Mouse (Mus musculus): ENCODE measurements around the gene 4933411K16Rik. TPM values are rescaled to one million over a fixed set of nuclear protein-coding genes. Genes with fewer than 3 reads are reported as not detected.

The 4933411K16Rik gene
- polyA plus RNA-seq, 1 experiment from 2014 or later: not detected

GRCm38 (mm10) chr19:42089103-42089747 lies 37.2 kb downstream of the 4933411K16Rik start:
- Histone ChIP-seq H3K9ac (no peak overlapping the region; the same call in 1 of the 2 replicates), H3K9me3 (ENCODE audit: low read depth, low read length) (no peaks in the 10 kb centered on the region), H3K4me3 (ENCODE audit: low read depth, low read length) (peak overlapping the region; percentile 92), H3K27me3 (ENCODE audit: insufficient read depth, low read length) (no peaks in the 10 kb centered on the region), H3K27ac (ENCODE audit: low read depth) (peak overlapping the region; percentile 85), H3K4me2 (peak overlapping the region; percentile 71), H3K36me3 (ENCODE audit: insufficient read depth) (peaks cover 4% of the 10 kb centered on the region; the same call in 1 of the 2 replicates), H3K4me1 (ENCODE audit: insufficient read depth) (peaks cover 3% of the 10 kb centered on the region)
- no peak; the same call in 1 of the 2 replicates for TF ChIP-seq CTCF (IDR thresholded peaks at IDR 0.05; ENCODE audit: low read depth)
- WGBS: 19% methylated on average over 14 of the region's 14 CpGs
- DNase-seq (peak; percentile 73), ATAC-seq (ENCODE audit: insufficient read depth) (no peak)

GRCm38 (mm10) chr19:42089748-42090595 lies 37.9 kb downstream of the 4933411K16Rik start, which contains the start of gene Pi4k2a:
Gene Pi4k2a, plus strand, starts transcription at chr19:42090470.
- Histone ChIP-seq H3K27ac (ENCODE audit: low read depth) (peak within 1 kb of the TSS; percentile 87), H3K4me1 (ENCODE audit: insufficient read depth) (peaks cover 3% of the 10 kb centered on the region), H3K9ac (peak within 1 kb of the TSS; percentile 84), H3K9me3 (ENCODE audit: low read depth, low read length) (no peaks in the 10 kb centered on the region), H3K4me3 (ENCODE audit: low read depth, low read length) (peak within 1 kb of the TSS; percentile 92), H3K27me3 (ENCODE audit: insufficient read depth, low read length) (no peaks in the 10 kb centered on the region), H3K4me2 (peak within 1 kb of the TSS; percentile 85), H3K36me3 (ENCODE audit: insufficient read depth) (peaks cover 11% of the 10 kb centered on the region; the same call in 1 of the 2 replicates)
- no peak for TF ChIP-seq CTCF (IDR thresholded peaks at IDR 0.05; ENCODE audit: low read depth)
- under 1% methylated on average over 51 of the region's 55 CpGs for WGBS
- ATAC-seq (ENCODE audit: insufficient read depth): peak; percentile 97
- peak; percentile 100 for DNase-seq

- Histone ChIP-seq H3K27ac (ENCODE audit: low read depth) (peak overlapping the region; percentile 87), H3K27me3 (ENCODE audit: insufficient read depth, low read length) (no peaks in the 10 kb centered on the region), H3K4me1 (ENCODE audit: insufficient read depth) (peaks cover 3% of the 10 kb centered on the region), H3K9me3 (ENCODE audit: low read depth, low read length) (no peaks in the 10 kb centered on the region), H3K9ac (peak overlapping the region; percentile 84), H3K36me3 (ENCODE audit: insufficient read depth) (peaks cover 14% of the 10 kb centered on the region; the same call in 1 of the 2 replicates), H3K4me3 (ENCODE audit: low read depth, low read length) (peak overlapping the region; percentile 92), H3K4me2 (peak overlapping the region; percentile 85)
- DNase-seq (peak; percentile 49), ATAC-seq (ENCODE audit: insufficient read depth) (peak; percentile 75)
- WGBS: under 1% methylated on average over 52 of the region's 52 CpGs
- TF ChIP-seq CTCF (IDR thresholded peaks at IDR 0.05; ENCODE audit: low read depth): no peak
Observed at GRCm38 (mm10) chr19:42090637-42091141, 38.6 kb downstream of the 4933411K16Rik start.

GRCm38 (mm10) chr19:42099406-42099805 lies 47.4 kb downstream of the 4933411K16Rik start:
- 86% methylated on average over 3 of the region's 3 CpGs for WGBS
- H3K4me2 ChIP-seq: no peak overlapping the region
- no peak overlapping the region for H3K27ac ChIP-seq (ENCODE audit: low read depth)
- H3K9me3 ChIP-seq (ENCODE audit: low read depth, low read length): no peaks in the 10 kb centered on the region
- H3K36me3 ChIP-seq (ENCODE audit: insufficient read depth): peaks cover 34% of the 10 kb centered on the region
- no peak for ATAC-seq (ENCODE audit: insufficient read depth)
- H3K9ac ChIP-seq: no peak overlapping the region
- H3K27me3 ChIP-seq (ENCODE audit: insufficient read depth, low read length): no peaks in the 10 kb centered on the region
- TF ChIP-seq CTCF (IDR thresholded peaks at IDR 0.05; ENCODE audit: low read depth): no peak
- no peak overlapping the region for H3K4me3 ChIP-seq (ENCODE audit: low read depth, low read length)
- DNase-seq: no peak
- no peaks in the 10 kb centered on the region for H3K4me1 ChIP-seq (ENCODE audit: insufficient read depth)

Other genes with a start within 250 kb of the 4933411K16Rik start
- 4.4 and 4.5 TPM in 2 replicates for gene Frat1, start 222.3 kb upstream of the 4933411K16Rik start, polyA plus RNA-seq (2014; fragmentation: Nextera tagmentation; extraction: Ambion mirVana)
- 2.4 and 2.6 TPM in 2 replicates for gene Frat2, start 204.1 kb upstream of the 4933411K16Rik start, polyA plus RNA-seq (2014; fragmentation: Nextera tagmentation; extraction: Ambion mirVana)
- 13.6 and 15.6 TPM in 2 replicates for gene Rrp12, start 156.1 kb upstream of the 4933411K16Rik start, polyA plus RNA-seq (2014; fragmentation: Nextera tagmentation; extraction: Ambion mirVana)
- 662 and 692 TPM in 2 replicates for gene Pgam1, start 140.3 kb upstream of the 4933411K16Rik start, polyA plus RNA-seq (2014; fragmentation: Nextera tagmentation; extraction: Ambion mirVana)
- 84.5 and 93.0 TPM in 2 replicates for gene Exosc1, start 118.8 kb upstream of the 4933411K16Rik start, polyA plus RNA-seq (2014; fragmentation: Nextera tagmentation; extraction: Ambion mirVana)
- 73.4 and 80.8 TPM in 2 replicates for gene Zdhhc16, start 118.8 kb upstream of the 4933411K16Rik start, polyA plus RNA-seq (2014; fragmentation: Nextera tagmentation; extraction: Ambion mirVana)
- gene Mms19, start 71.1 kb upstream of the 4933411K16Rik start, polyA plus RNA-seq (2014; fragmentation: Nextera tagmentation; extraction: Ambion mirVana): 35.6 and 41.7 TPM in 2 replicates
- 13.1 TPM in 2 replicates for gene Ubtd1, start 70.5 kb upstream of the 4933411K16Rik start, polyA plus RNA-seq (2014; fragmentation: Nextera tagmentation; extraction: Ambion mirVana)
- 0.17 and 0.41 TPM in 2 replicates for gene Ankrd2, start 16.2 kb upstream of the 4933411K16Rik start, polyA plus RNA-seq (2014; fragmentation: Nextera tagmentation; extraction: Ambion mirVana)
- gene Hoga1, start 6.6 kb upstream of the 4933411K16Rik start, polyA plus RNA-seq (2014; fragmentation: Nextera tagmentation; extraction: Ambion mirVana): 1.2 and 1.6 TPM in 2 replicates
- 24.8 and 25.0 TPM in 2 replicates for gene Morn4, start 34.1 kb downstream of the 4933411K16Rik start, polyA plus RNA-seq (2014; fragmentation: Nextera tagmentation; extraction: Ambion mirVana)
- 32.8 and 34.3 TPM in 2 replicates for gene Pi4k2a, start 38.2 kb downstream of the 4933411K16Rik start, polyA plus RNA-seq (2014; fragmentation: Nextera tagmentation; extraction: Ambion mirVana)
- 44.3 and 51.6 TPM in 2 replicates for gene Avpi1, start 76.8 kb downstream of the 4933411K16Rik start, polyA plus RNA-seq (2014; fragmentation: Nextera tagmentation; extraction: Ambion mirVana)
- 18.6 and 25.4 TPM in 2 replicates for gene Marveld1, start 95.2 kb downstream of the 4933411K16Rik start, polyA plus RNA-seq (2014; fragmentation: Nextera tagmentation; extraction: Ambion mirVana)
- gene Zfyve27, start 111.7 kb downstream of the 4933411K16Rik start, polyA plus RNA-seq (2014; fragmentation: Nextera tagmentation; extraction: Ambion mirVana): 15.2 and 16.8 TPM in 2 replicates
- gene Sfrp5, start 150.0 kb downstream of the 4933411K16Rik start, polyA plus RNA-seq (2014; fragmentation: Nextera tagmentation; extraction: Ambion mirVana): 0.28 and 1.0 TPM in 2 replicates
- gene Golga7b, start 195.3 kb downstream of the 4933411K16Rik start, polyA plus RNA-seq (2014; fragmentation: Nextera tagmentation; extraction: Ambion mirVana): 0.08 TPM in 1 of 2 replicates, not detected in the other